Mouse (Mus musculus) embryonic facial prominence, embryonic 14.5 days (tissue): ENCODE data around the gene Mymx. TPM values are rescaled to one million over a fixed set of nuclear protein-coding genes. Genes with fewer than 3 reads are reported as not detected.

Source experiments
- polyA plus RNA-seq: library from polyadenylated mRNA; unstranded; fragments of >200 nt; fragmentation: Nextera tagmentation; extraction: Ambion mirVana; gene quantifications from 2 replicates; pipeline ENCODE4 v1.2.1, GENCODE M21; 2014

Mymx gene
- polyA plus RNA-seq, 1 experiment from 2014 or later: 52.1 TPM

Other genes starting within 250 kb of the Mymx start
- 60.1 and 61.1 TPM in 2 replicates for gene Cdc5l, start 168.4 kb downstream of the Mymx start, polyA plus RNA-seq
- 0.46 and 0.95 TPM in 2 replicates for gene Spats1, start 126.7 kb downstream of the Mymx start, polyA plus RNA-seq
- gene Aars2, start 95.3 kb downstream of the Mymx start, polyA plus RNA-seq: 12.5 and 14.5 TPM in 2 replicates
- 0.93 and 2.7 TPM in 2 replicates for gene Tcte1, start 78.7 kb downstream of the Mymx start, polyA plus RNA-seq
- 1.7 and 2.8 TPM in 2 replicates for gene Tmem151b, start 52.4 kb downstream of the Mymx start, polyA plus RNA-seq
- 4.3 and 4.7 TPM in 2 replicates for gene Nfkbie, start 46.4 kb downstream of the Mymx start, polyA plus RNA-seq
- gene Slc35b2, start 38.2 kb downstream of the Mymx start, polyA plus RNA-seq: 139 and 143 TPM in 2 replicates
- gene Hsp90ab1, start 28.8 kb downstream of the Mymx start, polyA plus RNA-seq: 1,431 and 1,467 TPM in 2 replicates
- gene Slc29a1, start 2.5 kb downstream of the Mymx start, polyA plus RNA-seq: 96.5 and 110 TPM in 2 replicates
- gene Capn11, start 57.2 kb upstream of the Mymx start, polyA plus RNA-seq: 0.83 TPM in 1 of 2 replicates, not detected in the other
- 146 and 148 TPM in 2 replicates for gene Mrpl14, start 84.2 kb upstream of the Mymx start, polyA plus RNA-seq
- 30.4 and 32.9 TPM in 2 replicates for gene Tmem63b, start 84.8 kb upstream of the Mymx start, polyA plus RNA-seq
- not detected in 2 replicates for gene 1600014C23Rik, start 131.7 kb upstream of the Mymx start, polyA plus RNA-seq